Mouse (Mus musculus) spleen, postnatal 14 days (tissue): Measurements from ENCODE around the gene Cdc6.

Source experiments
- DNase-seq, 2 experiments: peaks; one replicate each; pipeline ENCODE4 v3.0.0; 2021 to 2022; ENCODE audit warnings: low spot score in 2 of 2

Gene Cdc6

GRCm38 (mm10) chr11:98943741-98944461 lies 36.3 kb downstream of the Cdc6 start:
- no peak for DNase-seq

GRCm38 (mm10) chr11:98944897-98945604 lies 37.5 kb downstream of the Cdc6 start:
- DNase-seq, result no peak

DNA sequence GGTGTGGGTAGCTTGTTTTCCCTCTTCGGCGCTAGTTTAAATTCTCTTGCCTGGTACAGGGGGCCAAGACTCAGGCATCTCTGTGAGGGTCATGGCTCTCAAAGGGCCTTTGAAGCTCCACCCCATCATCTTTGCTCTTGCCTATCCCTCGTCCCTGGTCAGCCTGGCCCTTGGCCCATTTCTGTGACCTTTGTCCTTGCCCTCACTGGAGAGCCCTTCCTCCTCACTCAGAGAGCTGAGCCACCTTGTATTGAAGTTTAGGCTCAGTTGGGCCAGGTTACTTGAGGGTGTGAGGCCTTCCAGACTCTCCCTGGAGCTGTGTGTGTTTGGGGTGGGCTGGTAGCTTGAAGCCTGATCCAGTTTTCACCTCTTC lies 38.0 kb downstream of the Cdc6 start:
- DNase-seq, result no peak

- no peak for DNase-seq
These were observed 40.5 kb downstream of the Cdc6 start for GRCm38 (mm10) chr11:98947969-98948569.

GRCm38 (mm10) chr11:98949242-98949957 lies 41.8 kb downstream of the Cdc6 start:
- DNase-seq, result no peak

GRCm38 (mm10) chr11:98949958-98950460 lies 42.4 kb downstream of the Cdc6 start:
- no peak for DNase-seq

DNA sequence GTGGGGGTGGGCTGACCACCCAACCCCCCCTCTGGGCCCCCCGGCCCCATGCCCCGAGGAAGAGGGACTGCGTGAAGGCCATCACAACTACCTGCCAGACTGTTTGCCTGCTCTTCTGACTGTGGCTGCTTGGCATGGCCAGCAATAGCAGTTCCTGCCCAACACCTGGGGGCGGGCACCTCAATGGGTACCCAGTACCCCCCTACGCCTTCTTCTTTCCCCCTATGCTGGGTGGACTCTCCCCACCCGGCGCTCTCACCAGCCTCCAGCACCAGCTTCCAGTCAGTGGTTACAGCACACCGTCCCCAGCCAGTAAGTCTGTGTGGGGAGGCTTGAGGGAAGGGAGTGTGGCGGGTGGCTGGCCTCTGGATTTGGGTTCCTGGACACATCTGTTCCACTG lies 42.9 kb downstream of the Cdc6 start:
- DNase-seq, result no peak

DNA sequence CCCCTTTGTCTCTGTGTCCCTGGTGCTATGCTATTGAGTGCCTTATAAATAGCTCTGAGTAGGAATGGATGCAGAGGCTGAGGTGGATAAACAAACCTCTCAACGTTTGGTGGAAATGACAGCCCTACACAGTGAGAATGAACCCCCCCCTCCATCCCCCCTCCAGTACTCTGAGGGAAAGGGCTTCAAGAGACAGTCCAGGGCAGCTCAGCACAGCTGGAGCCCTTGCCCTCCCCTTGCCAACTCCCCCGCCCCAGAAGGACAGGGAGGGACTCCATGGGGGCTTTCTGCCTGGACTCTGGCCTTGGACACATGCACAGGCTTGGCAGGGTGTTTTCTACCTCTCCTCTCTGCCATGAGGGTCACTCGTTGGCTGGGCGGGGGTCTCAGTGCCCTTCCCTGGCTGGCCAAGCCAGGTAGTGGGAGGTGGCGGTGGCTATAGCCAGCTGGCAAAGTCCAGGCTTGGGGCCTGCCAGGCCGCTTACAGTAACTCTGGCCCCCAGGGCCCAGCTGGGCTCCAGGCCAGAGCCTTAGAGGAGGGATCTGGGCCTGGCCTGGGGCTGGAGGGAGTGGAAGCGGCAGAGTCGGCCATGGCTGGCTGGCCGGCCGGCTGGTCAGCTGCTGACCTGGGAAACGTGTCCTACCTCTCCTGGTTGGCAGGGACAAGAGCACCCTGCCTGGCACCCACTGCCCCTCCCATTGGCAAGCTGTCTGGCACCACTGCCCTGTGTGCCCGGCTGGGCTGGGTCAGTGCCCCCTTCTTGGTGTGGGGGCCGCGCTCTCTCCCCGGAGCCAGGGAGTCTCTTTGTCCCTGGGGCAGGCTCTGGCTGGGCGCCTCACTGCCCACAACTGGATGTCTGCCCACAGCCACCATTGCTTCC lies 43.7 kb downstream of the Cdc6 start:
- no peak for DNase-seq

DNA sequence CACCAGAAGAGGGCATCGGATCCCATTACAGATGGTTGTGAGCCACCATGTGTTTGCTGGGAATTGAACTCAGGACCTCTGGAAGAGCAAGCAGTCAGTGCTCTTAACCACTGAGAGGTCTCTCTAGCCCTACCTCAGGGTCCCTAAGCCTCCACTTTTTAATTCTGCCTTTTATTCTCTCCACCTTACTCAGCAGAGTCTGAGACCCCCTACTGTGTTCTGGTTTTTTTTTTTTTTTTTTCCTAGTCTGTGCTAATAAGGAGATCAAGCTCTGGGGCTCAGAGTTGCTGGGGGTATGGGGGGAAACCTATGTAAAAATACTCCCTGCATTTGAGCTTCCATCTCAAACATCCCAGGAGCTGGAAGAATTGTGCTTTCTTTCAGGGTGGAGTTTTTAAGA lies 44.5 kb downstream of the Cdc6 start:
- no peak for DNase-seq

GRCm38 (mm10) chr11:98952736-98953135 lies 45.1 kb downstream of the Cdc6 start:
- no peak for DNase-seq

GRCm38 (mm10) chr11:98953361-98953760 lies 45.8 kb downstream of the Cdc6 start:
- no peak for DNase-seq

GRCm38 (mm10) chr11:98953835-98954320 lies 46.3 kb downstream of the Cdc6 start:
- DNase-seq, result no peak

- DNase-seq, result no peak
These were observed 46.8 kb downstream of the Cdc6 start for GRCm38 (mm10) chr11:98954373-98954772.

GRCm38 (mm10) chr11:98954801-98955706 lies 47.5 kb downstream of the Cdc6 start:
- no peak for DNase-seq

GRCm38 (mm10) chr11:98955707-98956235 lies 48.2 kb downstream of the Cdc6 start:
- DNase-seq, result no peak

DNA sequence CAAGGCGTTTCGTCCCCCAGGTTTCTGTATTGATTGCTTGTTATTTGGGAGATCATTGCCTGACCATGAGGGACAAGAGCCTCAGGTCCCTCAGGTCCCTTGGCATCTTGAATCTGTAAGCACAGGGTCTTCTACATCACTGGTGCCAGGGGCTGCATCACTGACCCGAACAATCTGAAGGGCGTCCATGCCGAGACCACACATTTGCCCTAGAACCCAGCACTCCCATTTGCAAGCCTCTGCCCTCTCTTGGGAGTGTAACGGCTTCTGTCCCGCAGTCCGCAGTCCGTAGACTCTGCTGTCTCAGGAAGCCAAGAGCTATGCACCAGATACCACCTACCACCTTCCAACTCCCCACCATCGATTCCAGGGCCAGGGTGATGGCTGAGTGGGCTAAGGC lies 48.7 kb downstream of the Cdc6 start:
- DNase-seq, result no peak

DNA sequence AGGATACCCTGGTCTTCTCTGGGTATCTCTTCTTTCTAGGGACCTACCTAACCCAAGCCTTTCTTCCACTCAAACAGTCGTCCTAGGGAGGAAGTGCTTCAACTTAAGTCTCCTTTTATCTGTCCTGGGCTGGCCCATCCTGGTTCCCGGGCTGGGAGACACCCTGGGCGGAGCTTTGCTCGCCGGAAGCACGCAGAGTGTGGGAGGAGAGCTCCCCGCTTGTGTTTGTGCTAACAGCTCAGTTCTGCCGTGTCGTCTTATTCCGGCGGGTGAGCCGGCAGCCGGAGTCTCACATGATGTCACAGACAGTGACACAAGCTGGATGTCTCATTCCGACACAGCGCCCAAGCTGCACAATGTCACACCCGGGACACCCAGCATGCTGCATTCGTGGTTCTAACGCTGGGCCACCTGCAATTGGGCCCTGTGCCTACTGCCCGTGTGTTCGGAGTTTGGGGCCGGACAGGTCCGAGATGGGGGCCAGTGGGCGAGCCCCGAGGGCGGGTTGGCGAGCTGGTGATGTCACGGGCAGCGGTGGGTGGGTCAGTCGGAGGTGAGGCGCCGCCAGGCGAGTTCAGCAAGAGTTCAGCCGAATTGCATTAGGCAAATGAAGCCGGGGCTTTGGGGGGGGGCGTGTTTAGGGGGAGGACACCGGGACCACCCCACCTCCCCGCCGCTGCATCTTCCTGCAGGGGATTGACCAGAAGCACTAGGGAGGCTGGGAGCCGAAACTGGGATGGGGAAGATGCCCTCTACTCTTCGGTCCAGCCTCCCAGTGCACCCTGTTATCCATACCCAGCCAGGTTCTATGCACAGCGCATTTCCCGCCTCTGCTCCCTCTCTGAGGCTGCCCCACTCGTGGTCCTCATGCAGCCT lies 52.1 kb downstream of the Cdc6 start:
- DNase-seq, result no peak

DNA sequence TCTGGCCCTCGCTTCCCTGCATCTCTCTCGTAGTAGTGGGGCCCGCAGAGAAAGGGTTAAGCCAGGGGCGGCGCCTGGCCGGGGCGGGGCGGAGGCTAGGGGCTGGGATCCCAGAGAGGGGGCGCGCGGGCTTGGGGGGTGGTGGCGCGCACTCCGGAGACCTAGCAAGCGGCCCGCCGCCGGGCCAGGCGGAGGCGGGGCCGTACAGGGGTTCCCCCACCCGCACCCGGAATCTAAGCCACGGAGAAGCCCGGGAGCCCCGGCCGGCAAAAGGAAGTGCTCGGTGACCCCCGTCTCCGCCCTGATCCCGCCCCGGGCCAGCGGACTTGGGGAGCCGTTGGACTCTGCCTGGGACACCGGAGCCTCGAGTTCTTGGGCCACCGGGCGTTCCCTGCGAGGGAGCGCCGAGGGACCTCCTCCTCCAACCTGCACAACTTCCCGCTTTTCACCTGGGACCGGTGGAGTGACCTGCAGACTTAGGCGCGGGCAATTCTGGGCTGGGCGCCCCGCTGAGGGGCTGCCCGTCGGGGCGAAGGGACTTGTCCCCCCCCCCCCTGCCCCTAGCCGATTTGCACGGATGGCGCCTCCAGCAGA lies 52.8 kb downstream of the Cdc6 start:
- peak in 1 of 2 experiments; percentile 38 for DNase-seq
